Mouse (Mus musculus) liver, embryonic 14.5 days (tissue): ENCODE results near the gene Pcyox1.

Experiments
- CTCF ChIP-seq: IDR thresholded peaks from 2 replicates; pipeline ENCODE4 v1.5.1; 2016; ENCODE audit warnings: antibody characterized with exemption, low read depth, control low read depth
- EP300 ChIP-seq: IDR thresholded peaks from 2 replicates; pipeline ENCODE4 v1.6.1; 2016; ENCODE audit warnings: antibody characterized with exemption, low read depth

DNA sequence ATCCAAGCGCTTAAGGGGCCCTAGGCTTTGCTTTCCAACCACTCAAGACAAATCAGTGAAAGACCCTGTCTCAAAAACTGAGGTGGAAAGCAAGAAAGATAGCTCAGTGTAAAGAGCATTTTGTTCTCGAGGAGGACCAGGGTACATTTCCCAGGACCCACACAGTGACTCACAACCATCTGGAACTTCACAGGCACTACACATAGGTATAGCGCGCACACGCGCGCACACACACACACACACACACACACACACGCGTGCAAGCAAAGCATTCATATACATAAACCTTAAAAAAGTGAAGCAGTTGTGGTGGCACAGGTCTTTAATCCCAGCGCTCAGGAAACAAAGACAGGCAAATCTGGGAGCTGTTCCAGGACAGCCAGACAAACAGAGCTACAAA, 44.6 kb upstream of the Pcyox1 start:
- no peak for TF ChIP-seq CTCF
- no peak for TF ChIP-seq EP300
